Mouse (Mus musculus) midbrain, embryonic 15.5 days (tissue): ENCODE measurements around the gene Csrnp2. TPM values are rescaled to one million over a fixed set of nuclear protein-coding genes. Genes with fewer than 3 reads are reported as not detected.

Experiments used
- ATAC-seq: fragments of 200-750 bp; cut with Nextera tagmentation; replicated peaks from 2 replicates; pipeline ENCODE4 v1.8.0; 2017; ENCODE audit warnings: moderate TSS enrichment
- H3K27ac ChIP-seq: fragments of 300-500 bp; sonication (generic); 2 replicates; pipeline ENCODE4 v1.5.1; 2015; ENCODE audit warnings: mild to moderate bottlenecking, inconsistent platforms
- H3K27me3 ChIP-seq: fragments of 300-500 bp; sonication (generic); replicated peaks from 2 replicates; pipeline ENCODE4 v1.6.1; 2015; ENCODE audit warnings: inconsistent platforms
- H3K36me3 ChIP-seq: fragments of 300-500 bp; sonication (generic); replicated peaks from 2 replicates; pipeline ENCODE4 v1.6.1; 2015; ENCODE audit warnings: inconsistent platforms
- H3K4me1 ChIP-seq: fragments of 300-500 bp; sonication (generic); 2 replicates; pipeline ENCODE4 v1.6.1; 2015; ENCODE audit warnings: inconsistent platforms
- H3K4me2 ChIP-seq: fragments of 300-500 bp; sonication (generic); 2 replicates; pipeline ENCODE4 v1.6.1; 2015; ENCODE audit warnings: inconsistent platforms, mild to moderate bottlenecking, moderate library complexity
- H3K4me3 ChIP-seq: fragments of 300-500 bp; sonication (generic); 2 replicates; pipeline ENCODE4 v1.5.1; 2015; ENCODE audit warnings: mild to moderate bottlenecking, inconsistent platforms
- H3K9ac ChIP-seq: fragments of 300-500 bp; sonication (generic); 2 replicates; pipeline ENCODE4 v1.6.1; 2015; ENCODE audit warnings: mild to moderate bottlenecking, inconsistent platforms
- H3K9me3 ChIP-seq: fragments of 300-500 bp; sonication (generic); 2 replicates; pipeline ENCODE4 v1.6.1; 2016; ENCODE audit warnings: inconsistent platforms
- WGBS: fragments of 180-500 bp; shearing (Covaris S2); methylation state at CpG from one replicate; pipeline ENCODE4 v1.1.7; 2015; ENCODE audit warnings: mixed read lengths; 5-methylcytosine and 5-hydroxymethylcytosine counted together
- polyA plus RNA-seq: library from polyadenylated mRNA; unstranded; fragments of >200 nt; fragmentation: Nextera tagmentation; extraction: Ambion mirVana; gene quantifications from 2 replicates; pipeline ENCODE4 v1.2.1, GENCODE M21; 2015

Gene Csrnp2
- polyA plus RNA-seq, 1 experiment from 2014 or later: 55.7 TPM

GRCm38 (mm10) chr15:100469189-100469545, 26.1 kb downstream of the Csrnp2 start:
- Histone ChIP-seq H3K27me3 (no peaks in the 10 kb centered on the region), H3K27ac (peak overlapping the region; percentile 88), H3K4me1 (peaks cover 30% of the 10 kb centered on the region), H3K4me3 (peak overlapping the region; percentile 99), H3K9ac (peak overlapping the region; percentile 97), H3K4me2 (peak overlapping the region; percentile 92), H3K36me3 (peaks cover 6% of the 10 kb centered on the region; the same call in 1 of the 2 replicates), H3K9me3 (no peaks in the 10 kb centered on the region)
- 0% methylated on average over 19 of the region's 19 CpGs for WGBS
- ATAC-seq: peak; percentile 65

- peak; percentile 93 for ATAC-seq
- H3K27ac ChIP-seq: peak within 1 kb of the TSS; percentile 88
- 2% methylated on average over 84 of the region's 84 CpGs for WGBS
- no peaks in the 10 kb centered on the region for H3K9me3 ChIP-seq
- H3K4me2 ChIP-seq: peak within 1 kb of the TSS; percentile 92
- no peaks in the 10 kb centered on the region for H3K27me3 ChIP-seq
- H3K4me1 ChIP-seq: peaks cover 30% of the 10 kb centered on the region
- peak within 1 kb of the TSS; percentile 99 for H3K4me3 ChIP-seq
- H3K36me3 ChIP-seq: peaks cover 6% of the 10 kb centered on the region; the same call in 1 of the 2 replicates
- H3K9ac ChIP-seq: peak within 1 kb of the TSS; percentile 97
Measured at GRCm38 (mm10) chr15:100468295-100469188, 26.7 kb downstream of the Csrnp2 start, which contains the start of gene Letmd1. TSS of gene Letmd1 (plus strand) at chr15:100469023.

- H3K9me3 ChIP-seq: no peaks in the 10 kb centered on the region
- H3K9ac ChIP-seq: no peak overlapping the region
- no peaks in the 10 kb centered on the region for H3K27me3 ChIP-seq
- H3K4me1 ChIP-seq: peaks cover 30% of the 10 kb centered on the region
- H3K4me2 ChIP-seq: peak overlapping the region; percentile 92
- WGBS: 44% methylated on average over 8 of the region's 8 CpGs
- peaks cover 5% of the 10 kb centered on the region; the same call in 1 of the 2 replicates for H3K36me3 ChIP-seq
- no peak overlapping the region for H3K27ac ChIP-seq
- no peak for ATAC-seq
- peak overlapping the region; percentile 99 for H3K4me3 ChIP-seq
Measured at GRCm38 (mm10) chr15:100467738-100468137, 27.6 kb downstream of the Csrnp2 start.

GRCm38 (mm10) chr15:100465432-100465831, 29.9 kb downstream of the Csrnp2 start:
- 88% methylated on average over 2 of the region's 2 CpGs for WGBS
- ATAC-seq: no peak

GRCm38 (mm10) chr15:100463712-100464111, 31.6 kb downstream of the Csrnp2 start:
- Histone ChIP-seq H3K36me3 (no peaks in the 10 kb centered on the region), H3K4me1 (peaks cover 12% of the 10 kb centered on the region), H3K4me2 (no peak overlapping the region), H3K27me3 (0 out of 2 replicates have a peak, but pooled peaks cover 5% of the 10 kb centered on the region), H3K9ac (no peak overlapping the region), H3K4me3 (no peak overlapping the region), H3K9me3 (no peaks in the 10 kb centered on the region), H3K27ac (no peak overlapping the region)
- no peak for ATAC-seq
- 27% methylated on average over 6 of the region's 6 CpGs for WGBS

More at GRCm38 (mm10) chr15:100465432-100465831, 29.9 kb downstream of the Csrnp2 start:
- Histone ChIP-seq H3K27me3 (0 out of 2 replicates have a peak, but pooled peaks cover 5% of the 10 kb centered on the region), H3K4me1 (peaks cover 24% of the 10 kb centered on the region), H3K4me2 (no peak overlapping the region), H3K9ac (no peak overlapping the region), H3K27ac (no peak overlapping the region), H3K36me3 (no peaks in the 10 kb centered on the region), H3K9me3 (no peaks in the 10 kb centered on the region), H3K4me3 (no peak overlapping the region)

DNA sequence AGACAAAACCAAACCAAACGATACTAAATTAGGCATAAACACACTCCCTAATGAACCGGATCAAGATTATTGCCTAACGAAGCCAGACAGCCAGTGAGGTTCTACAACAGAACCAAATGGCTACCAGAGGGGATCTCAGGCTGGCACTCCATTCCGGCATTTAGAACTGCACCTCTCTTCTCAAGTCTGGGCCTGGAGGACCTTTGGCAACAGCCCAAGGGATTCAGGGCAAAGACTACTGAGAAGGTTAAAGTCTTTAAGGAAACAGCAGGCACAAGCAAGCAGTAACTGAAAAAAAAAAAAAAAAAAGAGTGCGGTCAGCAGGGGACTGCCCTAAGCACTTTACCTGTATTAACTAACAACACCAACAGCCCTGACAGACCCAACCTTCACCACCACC, 33.2 kb downstream of the Csrnp2 start:
- Histone ChIP-seq H3K4me1 (no peaks in the 10 kb centered on the region; the same call in 1 of the 2 replicates), H3K36me3 (no peaks in the 10 kb centered on the region), H3K27me3 (0 out of 2 replicates have a peak, but pooled peaks cover 5% of the 10 kb centered on the region), H3K27ac (no peak overlapping the region), H3K9ac (no peak overlapping the region), H3K4me3 (no peak overlapping the region), H3K4me2 (no peak overlapping the region), H3K9me3 (no peaks in the 10 kb centered on the region)
- WGBS: 80% methylated on average over 5 of the region's 5 CpGs
- ATAC-seq: no peak

DNA sequence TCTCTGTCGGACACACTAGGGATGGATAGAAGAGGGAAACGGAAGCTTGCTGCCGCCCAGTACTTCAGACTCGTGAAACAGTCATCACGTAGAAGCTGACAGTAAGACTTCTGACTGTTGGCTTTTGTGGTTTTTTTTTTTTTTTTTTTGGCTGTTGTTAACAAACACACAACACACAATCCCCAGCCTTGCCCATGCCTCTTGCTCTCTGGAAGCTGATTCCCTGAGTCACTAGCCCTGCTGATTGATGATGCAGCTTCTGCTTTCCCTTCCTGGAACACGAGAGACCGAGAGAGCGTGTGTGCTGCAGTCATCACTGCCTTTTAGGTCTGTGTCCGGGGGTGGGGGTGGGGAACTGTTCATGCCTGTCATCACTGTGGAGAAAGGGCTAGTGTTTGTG, 33.6 kb downstream of the Csrnp2 start:
- Histone ChIP-seq H3K4me1 (no peaks in the 10 kb centered on the region; the same call in 1 of the 2 replicates), H3K4me2 (no peak overlapping the region), H3K9ac (no peak overlapping the region), H3K4me3 (no peak overlapping the region), H3K27ac (no peak overlapping the region), H3K36me3 (no peaks in the 10 kb centered on the region), H3K27me3 (0 out of 2 replicates have a peak, but pooled peaks cover 5% of the 10 kb centered on the region), H3K9me3 (no peaks in the 10 kb centered on the region)
- WGBS: 83% methylated on average over 9 of the region's 9 CpGs
- no peak for ATAC-seq

- H3K9ac ChIP-seq: no peak overlapping the region
- H3K27ac ChIP-seq: no peak overlapping the region
- no peak overlapping the region for H3K4me3 ChIP-seq
- WGBS: 11% methylated on average over 12 of the region's 12 CpGs
- no peaks in the 10 kb centered on the region for H3K9me3 ChIP-seq
- no peak for ATAC-seq
- no peaks in the 10 kb centered on the region for H3K36me3 ChIP-seq
- H3K4me2 ChIP-seq: 0 out of 2 replicates have a peak overlapping the region, but pooled peaks have one; percentile 6
- H3K4me1 ChIP-seq: no peaks in the 10 kb centered on the region
- H3K27me3 ChIP-seq: 0 out of 2 replicates have a peak, but pooled peaks cover 5% of the 10 kb centered on the region
Measured at GRCm38 (mm10) chr15:100460942-100461341, 34.3 kb downstream of the Csrnp2 start.

GRCm38 (mm10) chr15:100458055-100458454, 37.2 kb downstream of the Csrnp2 start:
- H3K27me3 ChIP-seq: 0 out of 2 replicates have a peak, but pooled peaks cover 5% of the 10 kb centered on the region
- H3K4me3 ChIP-seq: no peak overlapping the region
- H3K9me3 ChIP-seq: no peaks in the 10 kb centered on the region
- no peaks in the 10 kb centered on the region for H3K36me3 ChIP-seq
- no peaks in the 10 kb centered on the region for H3K4me1 ChIP-seq
- 35% methylated on average over 10 of the region's 10 CpGs for WGBS
- no peak overlapping the region for H3K9ac ChIP-seq
- H3K27ac ChIP-seq: no peak overlapping the region
- no peak for ATAC-seq
- H3K4me2 ChIP-seq: no peak overlapping the region

DNA sequence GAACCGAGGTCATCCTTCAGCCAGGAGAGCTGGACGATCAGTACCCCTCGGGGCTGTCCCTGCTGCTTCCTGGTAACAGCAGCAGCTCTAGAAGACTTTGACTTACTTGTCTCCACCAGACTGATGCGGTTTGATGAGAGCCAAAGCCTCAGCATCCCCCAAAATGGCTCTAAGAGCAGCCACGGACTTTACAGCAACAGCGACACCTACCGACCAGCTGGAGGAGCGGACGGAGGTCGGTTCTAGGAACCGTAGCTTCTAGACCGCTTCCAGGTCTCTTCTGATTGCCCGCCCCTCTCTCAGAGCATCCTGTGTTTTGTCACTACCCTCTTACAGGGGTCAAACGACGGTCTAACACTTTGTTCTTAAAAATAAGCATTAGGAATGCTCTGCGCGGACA, 37.9 kb downstream of the Csrnp2 start:
- Histone ChIP-seq H3K4me3 (no peak overlapping the region), H3K27ac (no peak overlapping the region), H3K4me2 (no peak overlapping the region), H3K27me3 (0 out of 2 replicates have a peak, but pooled peaks cover 5% of the 10 kb centered on the region), H3K4me1 (no peaks in the 10 kb centered on the region), H3K36me3 (no peaks in the 10 kb centered on the region), H3K9me3 (no peaks in the 10 kb centered on the region), H3K9ac (no peak overlapping the region)
- peak; percentile 70; the same call in 1 of the 2 replicates for ATAC-seq
- 10% methylated on average over 17 of the region's 17 CpGs for WGBS

DNA sequence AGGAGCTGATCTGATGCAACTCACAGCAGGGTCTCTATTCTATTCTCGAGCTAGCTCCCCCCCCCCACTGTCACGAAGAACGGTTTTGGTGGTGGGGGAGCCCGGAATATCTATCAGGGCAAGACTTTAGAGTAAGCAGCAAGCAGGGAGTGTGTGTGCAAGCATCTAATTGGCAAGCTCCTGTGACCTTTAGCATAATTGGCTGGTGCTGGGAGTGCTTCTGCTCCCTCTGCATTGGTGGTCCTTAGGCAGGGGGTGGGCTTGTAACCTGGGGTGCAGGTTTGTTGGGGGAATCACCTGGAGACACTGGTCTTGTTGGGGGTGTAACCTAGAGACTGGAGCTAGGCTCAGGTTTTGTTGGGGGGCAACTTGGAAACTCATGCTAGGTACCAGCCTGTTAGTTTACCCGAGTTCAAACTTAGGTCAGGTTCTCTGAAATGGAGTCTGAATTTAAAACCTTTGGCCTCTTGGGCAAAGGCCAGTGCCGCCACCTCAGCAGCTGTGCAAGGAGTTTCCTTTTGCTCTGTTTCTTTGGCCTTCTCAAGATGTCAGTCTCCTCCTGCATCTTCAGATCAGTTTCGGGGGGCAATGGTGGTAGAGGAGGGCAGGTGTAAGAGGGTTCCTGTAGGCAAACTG, 38.8 kb downstream of the Csrnp2 start:
- Histone ChIP-seq H3K36me3 (no peaks in the 10 kb centered on the region), H3K9ac (no peak overlapping the region), H3K4me2 (no peak overlapping the region), H3K9me3 (no peaks in the 10 kb centered on the region), H3K27ac (no peak overlapping the region), H3K4me3 (no peak overlapping the region), H3K4me1 (no peaks in the 10 kb centered on the region), H3K27me3 (0 out of 2 replicates have a peak, but pooled peaks cover 5% of the 10 kb centered on the region)
- ATAC-seq: no peak
- WGBS: 65% methylated on average over 7 of the region's 7 CpGs

GRCm38 (mm10) chr15:100452486-100452885, 42.8 kb downstream of the Csrnp2 start:
- 82% methylated on average over 11 of the region's 11 CpGs for WGBS
- no peaks in the 10 kb centered on the region for H3K36me3 ChIP-seq
- no peak overlapping the region for H3K4me3 ChIP-seq
- no peak for ATAC-seq
- H3K4me1 ChIP-seq: no peaks in the 10 kb centered on the region
- H3K27me3 ChIP-seq: no peaks in the 10 kb centered on the region
- no peak overlapping the region for H3K4me2 ChIP-seq
- H3K27ac ChIP-seq: no peak overlapping the region
- no peak overlapping the region for H3K9ac ChIP-seq
- H3K9me3 ChIP-seq: no peaks in the 10 kb centered on the region
